Mouse (Mus musculus) embryonic facial prominence, embryonic 10.5 days (tissue): Measurements from ENCODE around the gene Pet117. TPM values are rescaled to one million over a fixed set of nuclear protein-coding genes. Genes with fewer than 3 reads are reported as not detected.

Source experiments
- DNase-seq: peaks from one replicate; pipeline ENCODE4 v3.0.0-alpha.2; 2017; ENCODE audit warnings: low spot score
- H3K27ac ChIP-seq: fragments of 300-500 bp; sonication (generic); replicated peaks from 2 replicates; pipeline ENCODE4 v1.5.1; 2016; ENCODE audit warnings: mild to moderate bottlenecking
- H3K27me3 ChIP-seq: fragments of 300-500 bp; sonication (generic); replicated peaks from 2 replicates; pipeline ENCODE4 v1.6.1; 2016; ENCODE audit warnings: low read depth, mild to moderate bottlenecking; ENCODE audit not compliant: poor library complexity, severe bottlenecking
- H3K36me3 ChIP-seq: fragments of 300-500 bp; sonication (generic); replicated peaks from 2 replicates; pipeline ENCODE4 v1.6.1; 2016; ENCODE audit warnings: mild to moderate bottlenecking, moderate library complexity
- H3K4me1 ChIP-seq: fragments of 300-500 bp; sonication (generic); 2 replicates; pipeline ENCODE4 v1.6.1; 2016
- H3K4me3 ChIP-seq: fragments of 300-500 bp; sonication (generic); 2 replicates; pipeline ENCODE4 v1.5.1; 2016; ENCODE audit warnings: mild to moderate bottlenecking, moderate library complexity
- H3K9me3 ChIP-seq: fragments of 300-500 bp; sonication (generic); 2 replicates; pipeline ENCODE4 v1.6.1; 2016; ENCODE audit warnings: mild to moderate bottlenecking
- WGBS: fragments of 180-500 bp; shearing (Covaris S2); methylation state at CpG from one replicate; pipeline ENCODE4 v1.1.7; 2016; 5-methylcytosine and 5-hydroxymethylcytosine counted together
- polyA plus RNA-seq: library from polyadenylated mRNA; unstranded; fragments of >200 nt; fragmentation: Nextera tagmentation; extraction: Ambion mirVana; gene quantifications from 2 replicates; pipeline ENCODE4 v1.2.1, GENCODE M21; 2016

Pet117 gene
- polyA plus RNA-seq, 1 experiment from 2014 or later: not detected

DNA sequence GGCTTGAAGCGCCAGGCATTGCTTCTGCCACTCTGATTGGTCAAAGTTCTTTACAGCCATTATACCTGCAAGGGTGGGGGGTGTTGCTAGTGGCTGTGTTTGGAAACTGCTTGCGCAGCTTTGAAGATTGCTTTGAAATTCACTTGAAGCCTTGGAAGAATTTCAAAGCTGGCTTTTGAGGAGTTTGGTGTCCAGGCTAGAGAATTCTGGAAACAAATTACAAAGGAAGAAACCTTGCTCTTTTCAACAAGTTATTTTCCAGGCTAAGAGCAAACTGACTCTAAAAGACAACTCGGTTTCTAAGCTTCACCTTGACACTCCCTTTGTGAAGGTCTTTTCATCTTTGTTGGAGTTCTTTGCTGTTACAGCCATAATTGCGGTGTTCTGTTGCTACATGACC lies 30.7 kb downstream of the Pet117 start:
- WGBS: 91% methylated on average over 4 of the region's 4 CpGs
- no peaks in the 10 kb centered on the region for H3K4me1 ChIP-seq
- no peak overlapping the region for H3K4me3 ChIP-seq
- no peaks in the 10 kb centered on the region for H3K9me3 ChIP-seq
- no peak for DNase-seq
- no peak overlapping the region for H3K27ac ChIP-seq
- H3K36me3 ChIP-seq: peaks cover 99% of the 10 kb centered on the region
- no peaks in the 10 kb centered on the region for H3K27me3 ChIP-seq

DNA sequence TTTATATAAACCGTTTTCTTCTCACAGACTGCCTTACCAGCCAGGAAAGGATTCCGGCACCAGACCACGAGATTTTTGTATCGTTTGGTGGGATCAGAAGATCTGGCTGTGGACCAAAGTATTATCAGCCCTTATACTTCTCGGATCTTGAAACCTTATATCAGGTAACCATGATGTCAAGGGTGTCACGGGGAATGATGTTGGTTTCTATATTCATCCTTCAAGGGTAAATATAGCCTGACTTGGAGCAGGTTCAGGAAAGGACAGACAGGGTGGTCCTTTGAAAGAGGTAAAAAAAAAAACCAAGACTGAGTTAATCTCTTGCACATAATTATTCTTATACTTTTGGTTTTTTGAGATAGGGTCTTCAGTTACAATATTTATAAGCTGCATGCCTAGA lies 31.9 kb downstream of the Pet117 start:
- no peaks in the 10 kb centered on the region for H3K4me1 ChIP-seq
- no peaks in the 10 kb centered on the region for H3K9me3 ChIP-seq
- no peak for DNase-seq
- no peak overlapping the region for H3K27ac ChIP-seq
- no peaks in the 10 kb centered on the region for H3K27me3 ChIP-seq
- H3K4me3 ChIP-seq: no peak overlapping the region
- H3K36me3 ChIP-seq: peaks cover 97% of the 10 kb centered on the region
- 91% methylated on average over 6 of the region's 6 CpGs for WGBS

DNA sequence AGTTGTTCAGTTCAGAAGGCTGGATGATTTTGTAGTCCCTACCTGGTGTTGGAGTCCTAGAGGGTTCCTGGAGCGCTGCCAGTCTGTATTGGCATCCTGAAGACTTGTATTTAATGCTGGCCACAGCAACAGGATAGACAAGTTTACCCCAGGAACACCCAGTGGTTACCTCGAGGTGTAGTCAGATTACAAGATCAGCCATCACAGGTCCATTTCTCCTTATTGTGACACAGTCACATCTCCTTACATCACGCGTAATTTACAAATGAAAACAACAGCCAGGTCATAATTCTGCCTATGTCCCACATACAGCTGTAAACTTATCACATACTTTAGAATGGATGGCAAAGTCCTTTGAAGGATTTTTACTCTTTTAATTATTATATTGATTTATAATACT lies 40.2 kb downstream of the Pet117 start:
- 94% methylated on average over 4 of the region's 4 CpGs for WGBS
- H3K27me3 ChIP-seq: no peaks in the 10 kb centered on the region
- no peaks in the 10 kb centered on the region for H3K4me1 ChIP-seq
- no peak overlapping the region for H3K27ac ChIP-seq
- peaks cover 77% of the 10 kb centered on the region for H3K36me3 ChIP-seq
- DNase-seq: no peak
- no peaks in the 10 kb centered on the region for H3K9me3 ChIP-seq
- no peak overlapping the region for H3K4me3 ChIP-seq

DNA sequence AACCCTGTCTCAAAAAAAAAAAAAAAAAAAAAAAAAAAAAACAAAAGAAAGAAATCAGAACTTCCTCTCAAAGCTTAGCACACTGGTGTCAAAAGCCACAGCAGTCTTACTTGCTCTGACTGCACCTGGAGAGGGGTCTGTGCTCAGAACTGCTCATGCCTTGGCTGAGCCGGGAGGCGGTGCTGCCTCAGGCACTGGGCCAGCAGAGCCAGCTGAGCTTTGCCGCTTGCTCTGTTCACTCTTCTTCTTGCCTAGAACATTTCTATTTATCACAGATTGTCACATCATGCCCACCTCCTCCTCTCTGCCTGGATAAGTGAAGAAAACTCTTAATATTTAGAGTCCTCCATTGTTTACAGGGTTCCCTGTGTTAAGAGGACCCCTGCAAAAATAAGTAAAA lies 41.8 kb downstream of the Pet117 start:
- H3K4me3 ChIP-seq: no peak overlapping the region
- DNase-seq: no peak
- no peak overlapping the region for H3K27ac ChIP-seq
- no peaks in the 10 kb centered on the region for H3K9me3 ChIP-seq
- WGBS: 85% methylated on average over 3 of the region's 3 CpGs
- no peaks in the 10 kb centered on the region for H3K27me3 ChIP-seq
- no peaks in the 10 kb centered on the region for H3K4me1 ChIP-seq
- H3K36me3 ChIP-seq: peaks cover 73% of the 10 kb centered on the region

DNA sequence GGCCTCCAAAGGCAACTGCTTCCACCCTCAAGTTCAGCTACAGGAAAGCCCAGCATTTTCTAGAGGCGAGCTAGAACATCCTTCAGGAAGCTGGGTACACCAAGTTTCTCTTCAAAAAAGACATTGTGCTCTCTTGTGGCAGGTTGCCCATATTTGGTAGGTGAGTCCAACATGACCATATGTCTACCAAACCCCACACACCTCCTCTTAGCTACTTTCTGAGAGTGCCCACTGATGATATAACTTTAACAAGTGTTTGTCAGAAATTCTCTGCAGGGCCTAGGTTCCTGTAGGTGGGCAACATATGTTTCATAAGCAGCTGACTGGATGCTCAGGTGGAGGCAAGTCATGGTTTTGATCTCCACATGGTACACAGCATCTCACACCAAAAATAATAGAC lies 45.9 kb downstream of the Pet117 start:
- H3K27me3 ChIP-seq: no peaks in the 10 kb centered on the region
- WGBS: 93% methylated on average over 1 of the region's 1 CpGs
- H3K4me1 ChIP-seq: peaks cover 20% of the 10 kb centered on the region
- DNase-seq: no peak
- no peak overlapping the region for H3K4me3 ChIP-seq
- H3K27ac ChIP-seq: no peak overlapping the region
- peaks cover 37% of the 10 kb centered on the region for H3K36me3 ChIP-seq
- no peaks in the 10 kb centered on the region for H3K9me3 ChIP-seq

DNA sequence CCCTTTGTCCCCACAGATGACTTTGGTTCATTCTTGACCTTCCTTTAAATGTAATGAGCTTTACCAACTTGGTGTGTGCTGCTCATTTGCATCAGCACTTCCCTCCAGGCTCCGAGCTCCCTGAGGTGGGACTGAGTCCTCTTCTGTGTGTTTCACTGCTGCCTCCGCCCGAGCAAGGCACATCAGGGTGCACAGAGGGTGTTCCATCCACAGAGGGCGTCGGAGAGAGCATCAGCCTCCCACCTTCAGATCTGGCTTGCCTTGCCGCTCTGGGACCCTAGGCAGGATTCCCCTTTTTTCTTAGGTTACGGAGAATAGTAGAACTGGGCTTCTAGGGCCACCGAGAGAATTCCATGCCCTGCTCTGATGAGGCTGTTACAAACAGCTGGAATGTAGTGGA lies 48.1 kb downstream of the Pet117 start:
- no peak overlapping the region for H3K4me3 ChIP-seq
- H3K36me3 ChIP-seq: peaks cover 19% of the 10 kb centered on the region
- no peaks in the 10 kb centered on the region for H3K27me3 ChIP-seq
- WGBS: 42% methylated on average over 8 of the region's 8 CpGs
- no peak overlapping the region for H3K27ac ChIP-seq
- no peaks in the 10 kb centered on the region for H3K9me3 ChIP-seq
- no peak for DNase-seq
- H3K4me1 ChIP-seq: peaks cover 20% of the 10 kb centered on the region

DNA sequence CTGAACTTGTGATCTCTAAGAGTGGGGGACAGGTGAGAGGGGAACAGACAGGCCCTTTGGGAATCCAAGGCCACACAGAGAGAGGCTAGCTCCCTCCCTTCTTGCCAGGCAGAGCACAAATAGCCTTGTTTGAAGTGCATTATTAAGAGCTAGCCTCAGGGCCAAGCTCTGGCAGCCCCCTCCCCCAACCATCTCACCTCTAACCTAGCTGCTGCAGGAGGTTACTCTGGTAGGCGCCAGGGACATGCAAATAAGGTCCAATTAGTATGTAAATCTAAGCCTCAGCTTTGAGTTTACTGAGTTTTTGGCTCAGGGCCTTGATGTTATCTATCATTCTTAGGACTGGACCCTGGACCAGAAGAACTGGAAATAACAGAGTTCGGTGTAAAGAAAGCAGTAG lies 49.3 kb downstream of the Pet117 start:
- no peak overlapping the region; the same call in 1 of the 2 replicates for H3K27ac ChIP-seq
- no peak overlapping the region for H3K4me3 ChIP-seq
- no peak for DNase-seq
- peaks cover 20% of the 10 kb centered on the region for H3K4me1 ChIP-seq
- WGBS: 35% methylated on average over 2 of the region's 2 CpGs
- no peaks in the 10 kb centered on the region for H3K9me3 ChIP-seq
- peaks cover 12% of the 10 kb centered on the region for H3K36me3 ChIP-seq
- no peaks in the 10 kb centered on the region for H3K27me3 ChIP-seq

DNA sequence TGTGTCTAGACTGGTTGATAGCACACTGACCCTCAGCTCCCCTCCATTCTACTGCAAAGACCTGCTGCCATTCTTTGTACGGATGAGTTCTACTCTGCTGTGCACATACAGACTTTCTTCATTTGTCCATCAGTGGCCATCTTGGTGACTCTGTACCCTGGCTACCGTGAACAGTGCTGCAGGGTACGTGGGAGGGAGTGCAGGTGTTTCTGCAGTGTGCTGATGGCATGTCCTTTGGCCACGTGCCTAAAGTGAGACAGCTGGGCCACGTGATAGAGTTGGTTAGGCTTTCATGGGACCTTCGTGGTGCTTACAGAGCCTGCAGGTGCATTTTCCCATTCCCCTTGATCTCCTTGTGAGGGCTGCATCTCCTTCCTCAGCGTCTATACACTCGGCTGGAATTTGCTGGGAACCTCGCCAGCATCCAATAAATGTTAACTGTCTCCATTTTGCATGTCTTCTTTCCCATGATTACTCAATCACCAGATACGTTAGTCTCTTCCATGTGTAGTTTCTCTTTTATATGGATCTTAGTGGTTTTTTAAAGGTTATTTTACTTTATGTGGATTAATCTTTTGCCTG lies 53.4 kb downstream of the Pet117 start:
- Histone ChIP-seq H3K27ac (no peak overlapping the region), H3K4me1 (peaks cover 11% of the 10 kb centered on the region), H3K36me3 (no peaks in the 10 kb centered on the region), H3K27me3 (no peaks in the 10 kb centered on the region), H3K9me3 (no peaks in the 10 kb centered on the region), H3K4me3 (no peak overlapping the region)
- WGBS: 89% methylated on average over 10 of the region's 10 CpGs
- no peak for DNase-seq

Other genes starting within 250 kb of the Pet117 start
- gene Mgme1, start 98.3 kb upstream of the Pet117 start, polyA plus RNA-seq: 23.2 and 25.1 TPM in 2 replicates
- gene Snx5, start 98.1 kb upstream of the Pet117 start, polyA plus RNA-seq: 128 and 138 TPM in 2 replicates
- 0.71 and 1.0 TPM in 2 replicates for gene Ovol2, start 36.9 kb upstream of the Pet117 start, polyA plus RNA-seq
- 63.6 and 65.7 TPM in 2 replicates for gene Kat14, start within 50 bp of the Pet117 start, polyA plus RNA-seq
- gene Dzank1, start 158.4 kb downstream of the Pet117 start, polyA plus RNA-seq: 0.83 and 1.5 TPM in 2 replicates
- 34.6 and 36.0 TPM in 2 replicates for gene Polr3f, start 158.7 kb downstream of the Pet117 start, polyA plus RNA-seq
- gene Rbbp9, start 181.9 kb downstream of the Pet117 start, polyA plus RNA-seq: 58.9 and 65.5 TPM in 2 replicates
- gene Sec23b, start 187.2 kb downstream of the Pet117 start, polyA plus RNA-seq: 117 and 118 TPM in 2 replicates
- gene Smim26, start 225.1 kb downstream of the Pet117 start, polyA plus RNA-seq: 30.8 and 34.0 TPM in 2 replicates
- gene Dtd1, start 230.9 kb downstream of the Pet117 start, polyA plus RNA-seq: 36.9 and 43.1 TPM in 2 replicates